Mouse (Mus musculus): ENCODE data around the gene Med17.

GRCm38 (mm10) chr9:15235986-15236385, 43.7 kb downstream of the Med17 start:
- no peak for TF ChIP-seq GATA1 (IDR thresholded peaks at IDR 0.05; ENCODE audit: low read length)
- no peak for TF ChIP-seq TAL1 (IDR thresholded peaks at IDR 0.05; ENCODE audit: low read length)

Data from erythroblast, embryonic 14.5 days (primary cell).